Mouse (Mus musculus): ENCODE results near the gene Ppp1r14c. TPM values are rescaled to one million over a fixed set of nuclear protein-coding genes. Genes with fewer than 3 reads are reported as not detected.

Gene Ppp1r14c
- polyA plus RNA-seq, 1 experiment from 2014 or later, result 29.2 TPM

DNA sequence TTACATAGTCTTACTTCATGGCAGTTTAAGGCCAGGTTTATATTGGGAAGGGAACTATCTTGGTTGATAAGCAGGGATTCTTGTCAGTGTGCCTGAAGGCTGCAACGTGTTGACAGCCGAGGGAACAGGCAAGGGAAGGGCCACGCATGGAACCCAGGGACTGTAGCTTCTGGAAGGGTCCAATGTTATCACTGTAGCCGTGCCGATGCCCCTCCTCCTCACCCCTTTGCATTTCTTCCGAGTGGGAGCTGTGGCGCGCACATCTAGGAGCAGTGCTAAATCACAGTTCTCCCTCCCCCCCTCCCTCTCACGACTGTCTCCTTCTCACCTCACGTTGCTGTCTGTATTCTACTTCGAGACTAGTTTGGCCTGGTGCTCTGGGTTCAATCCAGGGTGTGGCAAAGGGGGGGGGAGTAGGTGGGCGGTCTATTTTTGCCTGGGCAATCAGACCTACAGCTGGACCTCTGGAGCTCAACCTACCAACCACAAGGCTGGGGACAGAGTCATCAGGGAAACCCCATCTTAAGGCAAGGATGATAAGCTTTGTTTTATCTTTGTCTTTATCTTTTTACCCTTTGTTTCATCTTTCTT is 29.6 kb downstream of the Ppp1r14c start:
- 80% methylated on average over 12 of the region's 12 CpGs for WGBS
- Histone ChIP-seq H3K36me3 (ENCODE audit: control insufficient read depth, insufficient read depth, low read length) (no peaks in the 10 kb centered on the region), H3K9me3 (ENCODE audit: control insufficient read depth, low read length) (no peaks in the 10 kb centered on the region), H3K27me3 (replicated peaks; ENCODE audit: control insufficient read depth, insufficient read depth, low read length) (no peaks in the 10 kb centered on the region), H3K4me2 (ENCODE audit: low read depth, low read length) (no peak overlapping the region), H3K4me1 (ENCODE audit: control insufficient read depth, insufficient read depth, low read length) (no peaks in the 10 kb centered on the region), H3K4me3 (ENCODE audit: low read depth, low read length) (no peak overlapping the region), H3K9ac (ENCODE audit: low read depth, low read length) (no peak overlapping the region), H3K27ac (replicated peaks; ENCODE audit: low read depth, low read length) (no peak overlapping the region)
- DNase-seq (ENCODE audit: low spot score), result no peak
- ATAC-seq (ENCODE audit: low read depth), result no peak

DNA sequence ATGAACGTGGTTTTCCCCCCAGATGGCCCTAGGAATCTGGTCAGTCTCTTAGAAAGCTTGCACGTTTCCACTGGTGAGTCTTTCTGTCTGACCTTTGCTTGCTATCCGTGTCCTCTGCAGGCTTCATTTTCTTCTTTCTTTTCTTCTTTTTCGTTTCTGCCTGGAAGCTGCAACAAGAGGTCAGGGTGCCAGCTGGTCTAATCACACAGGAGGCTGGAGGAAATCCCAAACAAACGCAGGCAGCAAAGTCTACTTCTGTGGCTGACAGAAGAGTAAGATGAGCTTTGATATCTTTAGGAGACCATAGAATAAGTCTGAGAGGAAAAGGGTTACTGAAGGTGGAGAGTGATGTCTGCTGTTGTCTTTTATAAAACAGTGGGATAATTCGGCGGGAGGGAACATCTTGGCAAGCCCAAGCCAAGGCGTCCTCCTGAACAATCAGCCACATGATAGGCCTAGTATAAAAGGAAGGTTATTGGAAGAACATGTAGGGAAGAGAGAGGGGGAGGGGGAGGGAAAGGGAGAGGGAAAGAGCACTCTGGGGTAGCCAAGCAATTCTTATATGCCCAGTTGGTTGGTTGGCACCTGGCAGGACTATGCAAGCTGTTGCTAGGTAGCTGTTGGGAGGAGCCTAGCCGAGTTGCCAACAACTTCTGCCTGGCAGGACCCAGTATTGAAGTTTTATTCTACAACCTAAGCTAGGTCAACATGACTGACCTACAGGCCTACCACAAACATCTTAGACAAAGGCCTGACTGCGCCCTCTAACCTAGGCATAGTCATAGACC is 30.3 kb downstream of the Ppp1r14c start:
- Histone ChIP-seq H3K4me1 (ENCODE audit: control insufficient read depth, insufficient read depth, low read length) (no peaks in the 10 kb centered on the region), H3K27me3 (replicated peaks; ENCODE audit: control insufficient read depth, insufficient read depth, low read length) (no peaks in the 10 kb centered on the region), H3K4me3 (ENCODE audit: low read depth, low read length) (no peak overlapping the region), H3K4me2 (ENCODE audit: low read depth, low read length) (no peak overlapping the region), H3K27ac (replicated peaks; ENCODE audit: low read depth, low read length) (no peak overlapping the region), H3K9me3 (ENCODE audit: control insufficient read depth, low read length) (no peaks in the 10 kb centered on the region), H3K9ac (ENCODE audit: low read depth, low read length) (no peak overlapping the region), H3K36me3 (ENCODE audit: control insufficient read depth, insufficient read depth, low read length) (no peaks in the 10 kb centered on the region)
- 68% methylated on average over 10 of the region's 10 CpGs for WGBS
- no peak for ATAC-seq (ENCODE audit: low read depth)
- DNase-seq (ENCODE audit: low spot score), result no peak

DNA sequence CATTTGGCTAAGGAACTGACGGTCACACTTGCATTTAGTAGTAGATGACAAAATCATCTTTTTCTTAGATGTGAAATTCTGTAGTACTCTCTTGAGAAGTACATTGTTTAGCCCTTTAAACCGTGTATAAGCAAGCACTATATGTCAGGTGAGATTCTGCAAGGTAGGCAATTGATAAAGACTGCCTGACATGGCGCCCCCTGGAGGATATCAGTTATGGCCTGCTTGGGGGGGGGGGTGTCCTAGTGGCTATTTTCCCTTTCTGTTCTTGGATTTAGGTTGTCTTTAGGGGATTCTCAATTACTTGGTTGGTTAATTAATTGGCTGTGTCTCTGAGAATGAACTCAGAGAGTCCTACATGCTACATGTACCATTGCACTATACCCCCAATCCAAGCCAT is 31.5 kb downstream of the Ppp1r14c start:
- ATAC-seq (ENCODE audit: low read depth) (no peak), DNase-seq (ENCODE audit: low spot score) (no peak)
- H3K9me3 ChIP-seq (ENCODE audit: control insufficient read depth, low read length), result no peaks in the 10 kb centered on the region
- no peaks in the 10 kb centered on the region for H3K27me3 ChIP-seq (replicated peaks; ENCODE audit: control insufficient read depth, insufficient read depth, low read length)
- H3K4me1 ChIP-seq (ENCODE audit: control insufficient read depth, insufficient read depth, low read length), result no peaks in the 10 kb centered on the region
- WGBS, result 73% methylated on average over 3 of the region's 3 CpGs
- no peaks in the 10 kb centered on the region for H3K36me3 ChIP-seq (ENCODE audit: control insufficient read depth, insufficient read depth, low read length)
- H3K9ac ChIP-seq (ENCODE audit: low read depth, low read length), result no peak overlapping the region
- no peak overlapping the region for H3K4me3 ChIP-seq (ENCODE audit: low read depth, low read length)
- no peak overlapping the region for H3K4me2 ChIP-seq (ENCODE audit: low read depth, low read length)
- H3K27ac ChIP-seq (replicated peaks; ENCODE audit: low read depth, low read length), result no peak overlapping the region

DNA sequence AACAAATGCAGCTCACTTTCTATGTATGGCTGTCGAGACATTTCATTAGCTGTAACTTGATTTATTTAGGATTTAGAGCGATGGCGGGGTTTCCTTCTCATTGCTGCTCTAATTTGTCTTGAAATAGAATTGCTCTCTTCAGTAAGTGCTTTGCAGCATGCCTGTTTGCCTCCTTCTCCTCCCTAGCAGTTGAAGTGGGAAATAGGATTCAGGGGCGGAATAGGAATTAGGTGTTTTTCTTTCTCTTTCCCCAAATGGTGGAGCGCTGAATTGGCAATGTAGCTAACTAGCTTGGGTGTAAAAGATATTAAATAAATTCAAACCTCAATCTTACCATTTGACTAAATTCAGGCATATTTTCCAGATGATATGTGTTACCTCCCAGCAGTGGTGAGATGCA is 32.2 kb downstream of the Ppp1r14c start:
- Histone ChIP-seq H3K36me3 (ENCODE audit: control insufficient read depth, insufficient read depth, low read length) (no peaks in the 10 kb centered on the region), H3K4me3 (ENCODE audit: low read depth, low read length) (no peak overlapping the region), H3K27me3 (replicated peaks; ENCODE audit: control insufficient read depth, insufficient read depth, low read length) (no peaks in the 10 kb centered on the region), H3K9me3 (ENCODE audit: control insufficient read depth, low read length) (no peaks in the 10 kb centered on the region), H3K9ac (ENCODE audit: low read depth, low read length) (no peak overlapping the region), H3K27ac (replicated peaks; ENCODE audit: low read depth, low read length) (no peak overlapping the region), H3K4me1 (ENCODE audit: control insufficient read depth, insufficient read depth, low read length) (no peaks in the 10 kb centered on the region), H3K4me2 (ENCODE audit: low read depth, low read length) (no peak overlapping the region)
- 85% methylated on average over 5 of the region's 5 CpGs for WGBS
- DNase-seq (ENCODE audit: low spot score) (no peak), ATAC-seq (ENCODE audit: low read depth) (no peak)

DNA sequence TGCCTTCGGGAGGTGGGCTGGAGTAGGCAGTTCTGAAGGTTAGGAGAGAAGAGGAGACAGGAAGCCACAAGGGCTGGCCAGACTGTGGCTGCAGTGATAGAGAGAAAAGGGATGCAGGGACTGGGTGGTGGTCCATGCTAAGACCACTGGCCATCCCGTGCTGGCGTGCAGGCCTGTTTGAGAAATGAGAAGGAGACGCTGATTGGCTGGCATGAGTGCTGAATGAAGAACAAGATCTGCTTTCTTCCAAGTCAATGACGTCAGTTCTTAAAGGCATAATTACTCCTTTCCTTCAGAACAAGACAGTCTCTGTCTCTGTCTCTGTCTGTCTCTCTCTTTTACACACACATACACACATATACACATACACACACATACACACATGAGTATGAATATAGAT is 36.4 kb downstream of the Ppp1r14c start:
- Histone ChIP-seq H3K9me3 (ENCODE audit: control insufficient read depth, low read length) (no peaks in the 10 kb centered on the region), H3K4me3 (ENCODE audit: low read depth, low read length) (no peak overlapping the region), H3K27me3 (replicated peaks; ENCODE audit: control insufficient read depth, insufficient read depth, low read length) (no peaks in the 10 kb centered on the region), H3K9ac (ENCODE audit: low read depth, low read length) (no peak overlapping the region), H3K36me3 (ENCODE audit: control insufficient read depth, insufficient read depth, low read length) (no peaks in the 10 kb centered on the region), H3K4me1 (ENCODE audit: control insufficient read depth, insufficient read depth, low read length) (no peaks in the 10 kb centered on the region), H3K4me2 (ENCODE audit: low read depth, low read length) (no peak overlapping the region), H3K27ac (replicated peaks; ENCODE audit: low read depth, low read length) (no peak overlapping the region)
- ATAC-seq (ENCODE audit: low read depth) (no peak), DNase-seq (ENCODE audit: low spot score) (no peak)
- 65% methylated on average over 5 of the region's 5 CpGs for WGBS

DNA sequence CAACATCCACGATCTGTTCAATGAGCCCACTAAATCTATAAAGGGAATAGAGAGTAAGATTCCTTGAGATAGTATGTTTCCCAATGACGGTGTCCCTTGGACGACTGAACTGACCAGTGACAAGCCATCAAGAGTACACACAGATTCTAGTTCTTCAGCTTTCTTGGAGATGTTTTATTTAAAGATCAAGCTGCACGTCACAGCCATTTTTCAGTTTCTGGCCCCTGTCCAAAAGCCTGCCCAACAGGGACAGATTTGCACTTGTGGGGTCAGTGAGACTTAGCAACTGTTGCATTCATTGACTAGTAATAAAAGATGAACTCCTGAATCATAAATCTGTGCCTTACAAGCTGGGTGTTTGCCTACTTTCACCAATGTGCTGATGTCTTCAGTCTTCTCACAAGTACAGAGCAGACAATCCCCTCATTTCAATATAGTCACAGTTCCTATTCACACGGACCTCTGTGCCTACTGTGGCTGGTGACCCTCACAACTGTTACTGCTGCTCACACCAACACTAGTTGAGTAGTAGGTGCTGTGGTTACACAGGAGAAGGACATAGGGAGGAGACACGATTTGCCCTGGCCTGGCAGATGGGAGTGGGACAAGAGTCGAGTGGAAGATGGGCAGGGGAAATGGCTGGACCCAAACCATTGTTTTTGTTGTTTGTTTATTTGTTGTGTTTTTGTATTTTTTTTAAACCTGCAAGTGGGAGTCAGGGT is 37.7 kb downstream of the Ppp1r14c start:
- DNase-seq (ENCODE audit: low spot score) (no peak), ATAC-seq (ENCODE audit: low read depth) (no peak)
- Histone ChIP-seq H3K9me3 (ENCODE audit: control insufficient read depth, low read length) (no peaks in the 10 kb centered on the region), H3K9ac (ENCODE audit: low read depth, low read length) (no peak overlapping the region), H3K4me2 (ENCODE audit: low read depth, low read length) (no peak overlapping the region), H3K27me3 (replicated peaks; ENCODE audit: control insufficient read depth, insufficient read depth, low read length) (no peaks in the 10 kb centered on the region), H3K27ac (replicated peaks; ENCODE audit: low read depth, low read length) (no peak overlapping the region), H3K4me3 (ENCODE audit: low read depth, low read length) (no peak overlapping the region), H3K36me3 (ENCODE audit: control insufficient read depth, insufficient read depth, low read length) (no peaks in the 10 kb centered on the region), H3K4me1 (ENCODE audit: control insufficient read depth, insufficient read depth, low read length) (no peaks in the 10 kb centered on the region)
- 81% methylated on average over 7 of the region's 7 CpGs for WGBS

DNA sequence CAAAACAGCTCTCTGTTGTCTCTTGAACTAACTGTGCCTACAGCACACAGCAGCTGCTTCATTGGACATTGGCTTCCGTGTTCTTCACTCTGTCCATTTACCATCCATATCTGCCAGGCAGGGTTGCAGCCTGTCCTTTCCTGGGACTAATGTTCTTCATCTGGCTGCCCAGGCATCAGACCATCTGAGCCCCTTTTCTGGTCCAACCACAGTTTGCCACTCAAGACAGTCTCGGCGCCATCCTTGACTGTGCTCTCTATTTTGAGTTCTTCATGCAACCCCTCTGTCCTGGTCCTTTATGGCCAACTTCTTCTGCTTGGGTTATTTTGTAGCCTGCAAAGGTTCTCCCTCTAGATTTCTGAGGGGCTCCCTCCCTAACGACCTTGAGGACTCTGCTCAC is 38.5 kb downstream of the Ppp1r14c start:
- Histone ChIP-seq H3K4me3 (ENCODE audit: low read depth, low read length) (no peak overlapping the region), H3K27ac (replicated peaks; ENCODE audit: low read depth, low read length) (no peak overlapping the region), H3K36me3 (ENCODE audit: control insufficient read depth, insufficient read depth, low read length) (no peaks in the 10 kb centered on the region), H3K9me3 (ENCODE audit: control insufficient read depth, low read length) (no peaks in the 10 kb centered on the region), H3K27me3 (replicated peaks; ENCODE audit: control insufficient read depth, insufficient read depth, low read length) (no peaks in the 10 kb centered on the region), H3K4me2 (ENCODE audit: low read depth, low read length) (no peak overlapping the region), H3K4me1 (ENCODE audit: control insufficient read depth, insufficient read depth, low read length) (no peaks in the 10 kb centered on the region), H3K9ac (ENCODE audit: low read depth, low read length) (no peak overlapping the region)
- whole genome bisulfite sequencing, result 92% methylated on average over 4 of the region's 4 CpGs
- no peak for ATAC-seq (ENCODE audit: low read depth)
- DNase-seq (ENCODE audit: low spot score), result no peak

DNA sequence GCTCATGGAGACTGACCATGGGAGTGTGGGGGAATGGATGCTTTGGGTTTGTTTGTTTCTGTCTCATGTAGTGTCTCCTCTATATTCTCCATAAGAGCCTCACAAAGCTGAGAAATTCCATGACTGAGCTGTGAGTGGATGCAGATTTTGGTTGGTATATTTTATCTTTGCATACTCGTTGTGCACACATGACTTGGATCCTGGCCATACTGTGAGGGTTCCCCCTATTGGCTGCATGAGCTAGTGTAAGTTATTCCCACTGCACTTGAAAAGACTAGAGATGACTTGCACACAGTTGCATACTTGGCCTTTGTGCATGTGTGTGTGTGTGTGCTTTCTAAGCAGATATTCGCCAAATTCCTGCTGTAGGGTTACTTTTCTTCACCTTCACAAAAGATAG is 40.4 kb downstream of the Ppp1r14c start:
- 63% methylated on average over 2 of the region's 2 CpGs for WGBS
- Histone ChIP-seq H3K9ac (ENCODE audit: low read depth, low read length) (no peak overlapping the region), H3K4me1 (ENCODE audit: control insufficient read depth, insufficient read depth, low read length) (no peaks in the 10 kb centered on the region), H3K4me2 (ENCODE audit: low read depth, low read length) (no peak overlapping the region), H3K27me3 (replicated peaks; ENCODE audit: control insufficient read depth, insufficient read depth, low read length) (no peaks in the 10 kb centered on the region), H3K9me3 (ENCODE audit: control insufficient read depth, low read length) (no peaks in the 10 kb centered on the region), H3K27ac (replicated peaks; ENCODE audit: low read depth, low read length) (no peak overlapping the region), H3K36me3 (ENCODE audit: control insufficient read depth, insufficient read depth, low read length) (no peaks in the 10 kb centered on the region), H3K4me3 (ENCODE audit: low read depth, low read length) (no peak overlapping the region)
- ATAC-seq (ENCODE audit: low read depth) (no peak), DNase-seq (ENCODE audit: low spot score) (no peak)
